Mouse (Mus musculus) lung, adult 2 months (tissue): ENCODE data around the gene Arid1b.

Source experiments
- CTCF ChIP-seq: fragments of 200-500 bp; IDR thresholded peaks from 2 replicates; pipeline ENCODE4 v1.5.1; 2011; ENCODE audit warnings: mild to moderate bottlenecking, low read length, control low read depth; ENCODE audit not compliant: insufficient read depth
- POLR2A ChIP-seq: fragments of 200-500 bp; IDR thresholded peaks from 2 replicates; pipeline ENCODE4 v1.6.1; 2011; ENCODE audit warnings: low read depth, mild to moderate bottlenecking, control low read depth, low read length, borderline replicate concordance; ENCODE audit errors: extremely low read depth

- TF ChIP-seq CTCF = no peak
- TF ChIP-seq POLR2A = no peak
Measured at GRCm38 (mm10) chr17:5107501-5107900, 113.4 kb downstream of the Arid1b start.
